Mouse (Mus musculus) midbrain, postnatal 0 days (tissue): Measurements from ENCODE around the gene Mycl. TPM values are rescaled to one million over a fixed set of nuclear protein-coding genes. Genes with fewer than 3 reads are reported as not detected.

Experiments used
- ATAC-seq: fragments of 200-750 bp; cut with Nextera tagmentation; 2 replicates; pipeline ENCODE4 v1.8.0; 2017; ENCODE audit warnings: moderate number of reproducible peaks, mild to moderate bottlenecking, moderate TSS enrichment, moderate library complexity; ENCODE audit not compliant: low FRiP score
- DNase-seq: peaks from one replicate; pipeline ENCODE4 v3.0.0-alpha.2; 2015; ENCODE audit warnings: low spot score
- H3K27ac ChIP-seq: fragments of 300-500 bp; sonication (generic); 2 replicates; pipeline ENCODE4 v1.5.1; 2014; ENCODE audit warnings: low read depth, mild to moderate bottlenecking, low read length, mixed read lengths
- H3K27me3 ChIP-seq: fragments of 300-500 bp; sonication (generic); 2 replicates; pipeline ENCODE4 v1.6.1; 2014; ENCODE audit warnings: low read length, control low read depth, mixed read lengths; ENCODE audit not compliant: insufficient read depth
- H3K36me3 ChIP-seq: fragments of 300-500 bp; sonication (generic); 2 replicates; pipeline ENCODE4 v1.6.1; 2014; ENCODE audit warnings: low read length, control low read depth, mixed read lengths; ENCODE audit not compliant: insufficient read depth
- H3K4me1 ChIP-seq: fragments of 300-500 bp; sonication (generic); 2 replicates; pipeline ENCODE4 v1.6.1; 2014; ENCODE audit warnings: mild to moderate bottlenecking, control low read depth, antibody characterized with exemption, low read length, mixed read lengths; ENCODE audit not compliant: insufficient read depth
- H3K4me2 ChIP-seq: fragments of 300-500 bp; sonication (generic); 2 replicates; pipeline ENCODE4 v1.6.1; 2014; ENCODE audit warnings: low read depth, mild to moderate bottlenecking, low read length, mixed read lengths; ENCODE audit not compliant: poor library complexity, severe bottlenecking
- H3K4me3 ChIP-seq: fragments of 300-500 bp; sonication (generic); 2 replicates; pipeline ENCODE4 v1.5.1; 2014; ENCODE audit warnings: low read depth, mild to moderate bottlenecking, low read length, moderate library complexity
- H3K9ac ChIP-seq: fragments of 300-500 bp; sonication (generic); replicated peaks from 2 replicates; pipeline ENCODE4 v1.6.1; 2014; ENCODE audit warnings: mild to moderate bottlenecking, low read length, moderate library complexity, mixed read lengths; ENCODE audit not compliant: poor library complexity, severe bottlenecking
- H3K9me3 ChIP-seq: fragments of 300-500 bp; sonication (generic); 2 replicates; pipeline ENCODE4 v1.6.1; 2016; ENCODE audit warnings: low read length, control low read depth
- CTCF ChIP-seq: IDR thresholded peaks from 2 replicates; pipeline ENCODE4 v1.5.1; 2016; ENCODE audit warnings: antibody characterized with exemption, mild to moderate bottlenecking
- WGBS: fragments of 180-500 bp; shearing (Covaris S2); extraction: QIAGEN DNeasy Blood & Tissue Kit; methylation state at CpG from one replicate; pipeline ENCODE4 v1.1.7; 2014; 5-methylcytosine and 5-hydroxymethylcytosine counted together
- polyA plus RNA-seq: library from polyadenylated mRNA; unstranded; fragments of >200 nt; fragmentation: Nextera tagmentation; extraction: Ambion mirVana; gene quantifications from 2 replicates; pipeline ENCODE4 v1.2.1, GENCODE M21; 2015
- total RNA-seq: library from RNA; depleted of rRNA; stranded (reverse); fragments of >200 nt; gene quantifications from 2 replicates; pipeline ENCODE4 v1.2.3, GENCODE M21; 2014

Mycl gene
- total and polyA plus RNA-seq, 2 experiments from 2014 or later: 42.2 to 77.3 TPM

- Histone ChIP-seq H3K27me3 (no peaks in the 10 kb centered on the region), H3K9me3 (no peaks in the 10 kb centered on the region), H3K36me3 (no peaks in the 10 kb centered on the region), H3K4me2 (no peak overlapping the region), H3K9ac (no peak overlapping the region), H3K4me1 (peaks cover 12% of the 10 kb centered on the region; the same call in 1 of the 2 replicates), H3K27ac (no peak overlapping the region), H3K4me3 (no peak overlapping the region)
- no peak for TF ChIP-seq CTCF
- 72% methylated on average over 5 of the region's 6 CpGs for WGBS
- ATAC-seq: no peak
- no peak for DNase-seq
These were observed 39.2 kb upstream of the Mycl start for GRCm38 (mm10) chr4:122956301-122956700.

GRCm38 (mm10) chr4:122958491-122959031 lies 36.9 kb upstream of the Mycl start:
- ATAC-seq (no peak), DNase-seq (peak; percentile 66)
- Histone ChIP-seq H3K4me1 (peaks cover 12% of the 10 kb centered on the region; the same call in 1 of the 2 replicates), H3K9ac (no peak overlapping the region), H3K9me3 (no peaks in the 10 kb centered on the region), H3K27me3 (peaks cover 6% of the 10 kb centered on the region; the same call in 1 of the 2 replicates), H3K4me3 (peak overlapping the region; percentile 59; the same call in 1 of the 2 replicates), H3K27ac (no peak overlapping the region), H3K4me2 (peak overlapping the region; percentile 99; the same call in 1 of the 2 replicates), H3K36me3 (no peaks in the 10 kb centered on the region)
- 79% methylated on average over 6 of the region's 6 CpGs for WGBS
- no peak for TF ChIP-seq CTCF

GRCm38 (mm10) chr4:122959816-122960215 lies 35.6 kb upstream of the Mycl start:
- Histone ChIP-seq H3K27ac (no peak overlapping the region), H3K36me3 (no peaks in the 10 kb centered on the region), H3K9ac (peak overlapping the region; percentile 63), H3K27me3 (peaks cover 6% of the 10 kb centered on the region; the same call in 1 of the 2 replicates), H3K4me1 (peaks cover 12% of the 10 kb centered on the region; the same call in 1 of the 2 replicates), H3K4me2 (peak overlapping the region; percentile 99), H3K9me3 (no peaks in the 10 kb centered on the region), H3K4me3 (peak overlapping the region; percentile 59)
- WGBS: 3% methylated on average over 7 of the region's 8 CpGs
- DNase-seq: no peak
- ATAC-seq: no peak
- TF ChIP-seq CTCF: no peak

- under 1% methylated on average over 43 of the region's 43 CpGs for WGBS
- no peaks in the 10 kb centered on the region for H3K36me3 ChIP-seq
- peak; percentile 58; the same call in 1 of the 2 replicates for ATAC-seq
- peak; percentile 67 for DNase-seq
- H3K4me1 ChIP-seq: peaks cover 7% of the 10 kb centered on the region; the same call in 1 of the 2 replicates
- H3K9ac ChIP-seq: peak overlapping the region; percentile 63
- H3K27ac ChIP-seq: peak overlapping the region; percentile 51; the same call in 1 of the 2 replicates
- H3K9me3 ChIP-seq: no peaks in the 10 kb centered on the region
- peaks cover 6% of the 10 kb centered on the region; the same call in 1 of the 2 replicates for H3K27me3 ChIP-seq
- H3K4me2 ChIP-seq: peak overlapping the region; percentile 99
- TF ChIP-seq CTCF: no peak
- H3K4me3 ChIP-seq: peak overlapping the region; percentile 59
These were observed 34.9 kb upstream of the Mycl start for GRCm38 (mm10) chr4:122960321-122961099.

DNA sequence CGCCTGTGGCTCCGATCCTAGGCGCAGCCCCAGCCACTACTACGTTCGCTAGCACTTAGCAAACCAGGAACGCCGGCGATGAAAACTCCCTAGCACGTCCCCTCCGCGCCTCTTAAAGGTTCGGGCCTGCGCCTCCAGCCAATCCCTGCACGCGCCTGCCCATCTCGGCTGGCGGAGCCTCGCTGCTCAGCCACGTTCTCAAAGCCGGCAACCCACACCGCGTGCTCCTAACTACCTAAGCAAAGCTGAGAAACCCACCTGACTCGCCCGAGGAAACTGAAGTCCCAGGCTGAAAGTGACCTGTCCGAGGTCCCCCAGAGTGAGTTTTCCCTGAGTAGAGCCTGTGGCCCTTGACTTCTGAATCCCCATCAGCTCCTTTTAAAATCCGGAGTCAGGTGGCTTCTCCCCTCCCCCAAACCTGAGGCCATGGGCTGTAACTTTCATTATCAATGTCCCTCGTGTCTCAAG lies 34.3 kb upstream of the Mycl start, which contains the start of gene Mfsd2a:
TSS of gene Mfsd2a (minus strand) at position 89 of the 468 bp plus-strand sequence.
- DNase-seq (peak; percentile 74), ATAC-seq (peak; percentile 62)
- WGBS: 1% methylated on average over 25 of the region's 27 CpGs
- Histone ChIP-seq H3K9me3 (no peaks in the 10 kb centered on the region), H3K27ac (peak within 1 kb of the TSS; percentile 51; the same call in 1 of the 2 replicates), H3K4me2 (peak within 1 kb of the TSS; percentile 99), H3K9ac (peak within 1 kb of the TSS; percentile 63), H3K36me3 (no peaks in the 10 kb centered on the region), H3K4me1 (peaks cover 4% of the 10 kb centered on the region; the same call in 1 of the 2 replicates), H3K27me3 (peaks cover 6% of the 10 kb centered on the region; the same call in 1 of the 2 replicates), H3K4me3 (peak within 1 kb of the TSS; percentile 59)
- no peak for TF ChIP-seq CTCF
